Mouse (Mus musculus): ENCODE results near the gene Commd4. TPM values are rescaled to one million over a fixed set of nuclear protein-coding genes. Genes with fewer than 3 reads are reported as not detected.
"Not testable (repeated sequence)": the region's sequence is repeated elsewhere in the genome, so short reads cannot be mapped to it uniquely, and the experiment has no call there.

The Commd4 gene
- polyA plus RNA-seq (2015; fragmentation: Nextera tagmentation; extraction: Ambion mirVana) = 163 and 171 TPM in 2 replicates

- Histone ChIP-seq H3K36me3 (peaks cover 19% of the 10 kb centered on the region), H3K4me2 (peak within 1 kb of the TSS; percentile 94), H3K4me3 (peak within 1 kb of the TSS; percentile 85), H3K27ac (peak within 1 kb of the TSS; percentile 84), H3K9me3 (no peaks in the 10 kb centered on the region), H3K27me3 (peaks cover 18% of the 10 kb centered on the region), H3K9ac (peak within 1 kb of the TSS; percentile 86), H3K4me1 (replicated peaks) (peaks cover 22% of the 10 kb centered on the region)
- ATAC-seq (ENCODE audit: low FRiP score) = peak; percentile 89
- WGBS = 1% methylated on average over 24 of the region's 24 CpGs
Observed at GRCm38 (mm10) chr9:57158013-57158470, at the start of gene Commd4. Gene Commd4, minus strand, starts transcription at chr9:57158331.

DNA sequence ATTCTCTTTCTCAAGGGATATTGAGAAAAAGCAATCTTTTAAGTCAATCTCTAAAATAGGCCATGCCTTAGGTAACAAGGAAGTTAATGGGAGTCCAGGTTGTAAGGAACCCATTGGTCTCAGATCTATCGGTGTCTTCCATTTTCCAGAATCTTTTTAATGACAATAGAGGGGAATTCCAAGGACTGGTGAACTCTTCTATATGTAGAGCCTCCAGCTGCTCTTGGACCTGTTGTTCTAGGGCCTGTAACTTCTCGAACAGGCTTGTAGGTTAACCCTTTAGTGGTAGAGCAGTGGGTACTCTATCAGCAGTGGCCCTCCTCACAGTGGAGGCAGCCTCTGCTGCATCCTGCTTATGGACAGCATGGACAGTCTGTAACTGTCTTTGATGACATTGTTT, 48.8 kb upstream of the Commd4 start:
- Histone ChIP-seq H3K9me3 (no peaks in the 10 kb centered on the region), H3K9ac (no peak overlapping the region), H3K36me3 (no peaks in the 10 kb centered on the region), H3K4me1 (replicated peaks) (no peaks in the 10 kb centered on the region), H3K4me2 (no peak overlapping the region), H3K27me3 (no peaks in the 10 kb centered on the region), H3K4me3 (no peak overlapping the region), H3K27ac (no peak overlapping the region)
- ATAC-seq (ENCODE audit: low FRiP score) = no peak
- 56% methylated on average over 2 of the region's 2 CpGs for WGBS

- H3K9ac ChIP-seq; H3K4me3 ChIP-seq; H3K36me3 ChIP-seq; H3K27ac ChIP-seq; ATAC-seq (ENCODE audit: low FRiP score); H3K9me3 ChIP-seq; H3K27me3 ChIP-seq; H3K4me1 ChIP-seq (replicated peaks); H3K4me2 ChIP-seq: not testable (repeated sequence)
- 94% methylated on average over 13 of the region's 13 CpGs for WGBS
Observed at GRCm38 (mm10) chr9:57203571-57203970, 45.4 kb upstream of the Commd4 start.

- WGBS = 81% methylated on average over 7 of the region's 7 CpGs
- H3K9me3 ChIP-seq = no peaks in the 10 kb centered on the region
- no peaks in the 10 kb centered on the region for H3K27me3 ChIP-seq
- H3K9ac ChIP-seq = no peak overlapping the region
- no peak overlapping the region for H3K4me3 ChIP-seq
- no peaks in the 10 kb centered on the region for H3K36me3 ChIP-seq
- H3K4me2 ChIP-seq = no peak overlapping the region
- H3K27ac ChIP-seq = no peak overlapping the region
- ATAC-seq (ENCODE audit: low FRiP score) = no peak
- H3K4me1 ChIP-seq (replicated peaks) = no peaks in the 10 kb centered on the region
Observed at GRCm38 (mm10) chr9:57202981-57203380, 44.9 kb upstream of the Commd4 start.

DNA sequence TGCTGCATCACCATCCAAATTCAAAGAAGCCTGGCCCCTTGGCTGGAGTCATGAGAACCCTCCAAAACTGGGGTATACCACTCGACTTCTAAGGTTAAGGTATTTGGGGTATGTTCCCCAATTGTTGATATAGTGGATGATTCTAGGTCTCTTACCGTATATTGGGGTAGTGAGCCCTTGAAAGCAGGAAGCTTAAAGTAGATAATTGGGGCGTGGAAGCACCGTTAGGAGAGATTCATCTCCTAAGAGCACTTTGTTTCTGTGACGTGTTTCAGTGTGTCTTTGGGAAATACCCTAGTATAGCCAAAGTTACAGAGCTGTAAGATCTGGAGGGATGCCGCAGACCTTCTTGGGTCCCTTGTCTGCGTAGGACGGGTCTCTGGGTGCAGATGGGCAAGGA, 39.3 kb upstream of the Commd4 start:
- no peak for ATAC-seq (ENCODE audit: low FRiP score)
- no peak overlapping the region for H3K27ac ChIP-seq
- H3K27me3 ChIP-seq = no peaks in the 10 kb centered on the region
- H3K9ac ChIP-seq = no peak overlapping the region
- no peak overlapping the region for H3K4me3 ChIP-seq
- H3K4me2 ChIP-seq = no peak overlapping the region
- no peaks in the 10 kb centered on the region for H3K36me3 ChIP-seq
- H3K9me3 ChIP-seq = no peaks in the 10 kb centered on the region
- WGBS = 76% methylated on average over 8 of the region's 8 CpGs
- no peaks in the 10 kb centered on the region for H3K4me1 ChIP-seq (replicated peaks)

GRCm38 (mm10) chr9:57196708-57197107, 38.6 kb upstream of the Commd4 start:
- ATAC-seq (ENCODE audit: low FRiP score) = no peak
- Histone ChIP-seq H3K27ac (no peak overlapping the region), H3K4me2 (no peak overlapping the region), H3K36me3 (no peaks in the 10 kb centered on the region), H3K4me1 (replicated peaks) (no peaks in the 10 kb centered on the region), H3K27me3 (no peaks in the 10 kb centered on the region), H3K9ac (no peak overlapping the region), H3K4me3 (no peak overlapping the region), H3K9me3 (no peaks in the 10 kb centered on the region)
- 67% methylated on average over 3 of the region's 3 CpGs for WGBS

- WGBS = 82% methylated on average over 5 of the region's 5 CpGs
- Histone ChIP-seq H3K27ac (no peak overlapping the region), H3K4me1 (replicated peaks) (no peaks in the 10 kb centered on the region), H3K4me2 (no peak overlapping the region), H3K4me3 (no peak overlapping the region), H3K27me3 (0 out of 2 replicates have a peak, but pooled peaks cover 9% of the 10 kb centered on the region), H3K9ac (no peak overlapping the region), H3K9me3 (no peaks in the 10 kb centered on the region), H3K36me3 (no peaks in the 10 kb centered on the region)
- no peak for ATAC-seq (ENCODE audit: low FRiP score)
Observed at GRCm38 (mm10) chr9:57168411-57168810, 10.3 kb upstream of the Commd4 start.

GRCm38 (mm10) chr9:57166173-57166572, 8.0 kb upstream of the Commd4 start:
- 90% methylated on average over 2 of the region's 2 CpGs for WGBS
- Histone ChIP-seq H3K27me3 (peaks cover 13% of the 10 kb centered on the region; the same call in 1 of the 2 replicates), H3K27ac (no peak overlapping the region), H3K9me3 (no peaks in the 10 kb centered on the region), H3K4me2 (no peak overlapping the region), H3K4me3 (no peak overlapping the region), H3K4me1 (replicated peaks) (no peaks in the 10 kb centered on the region), H3K9ac (no peak overlapping the region), H3K36me3 (no peaks in the 10 kb centered on the region)
- ATAC-seq (ENCODE audit: low FRiP score) = no peak

DNA sequence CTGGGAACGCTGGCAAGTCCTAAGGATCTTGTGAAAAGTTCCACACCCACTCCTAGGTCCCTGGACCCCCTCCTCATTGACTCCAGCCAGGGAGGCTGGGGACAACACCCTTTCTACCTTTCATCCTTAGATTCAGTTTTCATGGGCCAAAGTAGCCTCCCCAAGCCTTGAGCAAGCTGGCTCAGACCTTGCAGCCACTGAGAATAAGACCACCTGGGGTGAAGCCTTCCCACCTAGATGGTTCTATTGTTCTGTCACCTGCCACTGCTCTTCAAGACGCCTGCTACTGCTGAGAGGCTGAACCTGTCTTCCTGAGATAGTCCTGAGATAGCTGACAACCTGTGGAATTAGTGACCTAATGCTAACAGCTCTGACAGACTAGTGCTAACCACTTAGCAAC, 5.0 kb upstream of the Commd4 start:
- Histone ChIP-seq H3K27me3 (peaks cover 24% of the 10 kb centered on the region), H3K4me3 (no peak overlapping the region), H3K36me3 (no peaks in the 10 kb centered on the region), H3K9ac (no peak overlapping the region; the same call in 1 of the 2 replicates), H3K4me1 (replicated peaks) (peaks cover 5% of the 10 kb centered on the region; the same call in 1 of the 2 replicates), H3K4me2 (no peak overlapping the region), H3K9me3 (no peaks in the 10 kb centered on the region), H3K27ac (no peak overlapping the region)
- ATAC-seq (ENCODE audit: low FRiP score) = no peak
- 53% methylated on average over 2 of the region's 2 CpGs for WGBS

DNA sequence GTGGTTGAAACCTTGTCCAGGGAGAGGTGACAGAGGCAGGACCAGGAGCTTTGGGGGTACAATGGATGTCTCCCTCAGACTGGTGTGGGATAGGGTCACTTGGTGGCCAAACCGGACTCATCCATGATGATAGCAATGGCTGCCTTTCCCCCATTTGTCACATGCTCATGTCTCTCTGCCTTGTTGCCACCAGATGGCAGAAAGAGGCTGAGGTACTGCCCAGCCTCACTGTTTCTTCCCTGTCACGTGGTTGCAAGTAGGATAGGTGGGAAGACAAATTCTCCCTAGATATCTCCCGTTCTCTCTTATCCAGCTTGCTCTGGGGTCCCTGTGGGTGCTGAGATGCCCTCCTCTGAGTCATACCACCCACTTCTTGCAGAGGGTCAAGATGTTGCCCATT, 4.4 kb upstream of the Commd4 start:
- ATAC-seq (ENCODE audit: low FRiP score) = no peak

GRCm38 (mm10) chr9:57158506-57158905, 375 bp upstream of the Commd4 start:
- ATAC-seq (ENCODE audit: low FRiP score) = peak; percentile 57
- Histone ChIP-seq H3K9ac (peak overlapping the region; percentile 86), H3K4me2 (peak overlapping the region; percentile 94), H3K4me1 (replicated peaks) (peaks cover 22% of the 10 kb centered on the region), H3K4me3 (peak overlapping the region; percentile 85), H3K27me3 (peaks cover 18% of the 10 kb centered on the region), H3K36me3 (peaks cover 19% of the 10 kb centered on the region), H3K27ac (peak overlapping the region; percentile 58; the same call in 1 of the 2 replicates), H3K9me3 (no peaks in the 10 kb centered on the region)
- 37% methylated on average over 11 of the region's 11 CpGs for WGBS

More for the DNA sequence above, 4.4 kb upstream of the Commd4 start:
- WGBS = 26% methylated on average over 3 of the region's 3 CpGs
- H3K9ac ChIP-seq = no peak overlapping the region
- H3K27me3 ChIP-seq = peaks cover 24% of the 10 kb centered on the region
- H3K27ac ChIP-seq = no peak overlapping the region
- H3K4me1 ChIP-seq (replicated peaks) = peaks cover 7% of the 10 kb centered on the region
- no peaks in the 10 kb centered on the region for H3K9me3 ChIP-seq
- no peak overlapping the region for H3K4me3 ChIP-seq
- no peaks in the 10 kb centered on the region for H3K36me3 ChIP-seq
- H3K4me2 ChIP-seq = no peak overlapping the region

GRCm38 (mm10) chr9:57157499-57157898, 632 bp downstream of the Commd4 start:
- H3K9me3 ChIP-seq = no peaks in the 10 kb centered on the region
- 35% methylated on average over 13 of the region's 13 CpGs for whole genome bisulfite sequencing
- peak overlapping the region; percentile 85 for H3K4me3 ChIP-seq
- H3K27ac ChIP-seq = peak overlapping the region; percentile 84
- H3K4me1 ChIP-seq (replicated peaks) = peaks cover 22% of the 10 kb centered on the region
- peak overlapping the region; percentile 94 for H3K4me2 ChIP-seq
- no peak for ATAC-seq (ENCODE audit: low FRiP score)
- peaks cover 19% of the 10 kb centered on the region for H3K36me3 ChIP-seq
- H3K27me3 ChIP-seq = peaks cover 16% of the 10 kb centered on the region
- H3K9ac ChIP-seq = peak overlapping the region; percentile 86

DNA sequence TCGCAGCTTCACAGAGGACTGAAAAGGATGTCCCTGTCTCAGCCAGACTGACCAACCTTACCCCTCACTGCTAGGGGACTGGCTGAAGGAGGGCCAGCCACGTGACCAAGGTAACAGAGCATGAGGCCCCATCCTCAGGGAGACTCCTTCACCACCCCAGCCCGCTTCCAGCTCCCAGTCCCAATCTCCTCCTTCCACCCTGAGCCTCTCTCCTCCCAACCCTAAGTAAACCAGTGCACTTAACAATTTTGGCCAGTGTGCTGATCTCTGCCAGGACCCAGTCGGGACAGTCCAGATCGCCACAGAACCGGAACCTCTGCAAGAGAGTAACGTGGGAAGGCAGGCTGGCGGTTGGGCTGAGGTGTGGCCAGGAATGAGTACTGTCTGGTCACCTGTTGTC, 1.3 kb downstream of the Commd4 start:
- Histone ChIP-seq H3K4me2 (peak overlapping the region; percentile 94), H3K27ac (no peak overlapping the region), H3K4me1 (replicated peaks) (peaks cover 22% of the 10 kb centered on the region), H3K4me3 (peak overlapping the region; percentile 85; the same call in 1 of the 2 replicates), H3K9me3 (no peaks in the 10 kb centered on the region), H3K36me3 (peaks cover 19% of the 10 kb centered on the region), H3K9ac (peak overlapping the region; percentile 86), H3K27me3 (peaks cover 13% of the 10 kb centered on the region; the same call in 1 of the 2 replicates)
- no peak for ATAC-seq (ENCODE audit: low FRiP score)
- WGBS = 89% methylated on average over 8 of the region's 8 CpGs

All from hindbrain, embryonic 13.5 days (tissue).